Mouse (Mus musculus) stomach, embryonic 16.5 days (tissue): ENCODE results near the gene Prss12. TPM values are rescaled to one million over a fixed set of nuclear protein-coding genes. Genes with fewer than 3 reads are reported as not detected.

ENCODE experiments used
- ATAC-seq: fragments of 200-750 bp; cut with Nextera tagmentation; 2 replicates; pipeline ENCODE4 v1.8.0; 2017; ENCODE audit warnings: moderate number of reproducible peaks, moderate TSS enrichment; ENCODE audit not compliant: insufficient read depth, low FRiP score
- H3K27ac ChIP-seq: fragments of 300-500 bp; sonication (generic); 2 replicates; pipeline ENCODE4 v1.5.1; 2014; ENCODE audit warnings: low read length
- H3K27me3 ChIP-seq: fragments of 300-500 bp; sonication (generic); 2 replicates; pipeline ENCODE4 v1.6.1; 2014; ENCODE audit warnings: low read length, control low read depth, mixed read lengths; ENCODE audit not compliant: control insufficient read depth, insufficient read depth
- H3K36me3 ChIP-seq: fragments of 300-500 bp; sonication (generic); 2 replicates; pipeline ENCODE4 v1.6.1; 2014; ENCODE audit warnings: low read length; ENCODE audit not compliant: control insufficient read depth, insufficient read depth
- H3K4me1 ChIP-seq: fragments of 300-500 bp; sonication (generic); 2 replicates; pipeline ENCODE4 v1.6.1; 2014; ENCODE audit warnings: low read length, control low read depth, mixed read lengths; ENCODE audit not compliant: control insufficient read depth, insufficient read depth
- H3K4me2 ChIP-seq: fragments of 300-500 bp; sonication (generic); 2 replicates; pipeline ENCODE4 v1.6.1; 2014; ENCODE audit warnings: low read depth, low read length, mixed read lengths
- H3K4me3 ChIP-seq: fragments of 300-500 bp; sonication (generic); replicated peaks from 2 replicates; pipeline ENCODE4 v1.5.1; 2014; ENCODE audit warnings: mild to moderate bottlenecking, low read length
- H3K9ac ChIP-seq: fragments of 300-500 bp; sonication (generic); 2 replicates; pipeline ENCODE4 v1.6.1; 2014; ENCODE audit warnings: low read length
- H3K9me3 ChIP-seq: fragments of 300-500 bp; sonication (generic); replicated peaks from 2 replicates; pipeline ENCODE4 v1.6.1; 2016; ENCODE audit warnings: low read length, control low read depth; ENCODE audit not compliant: control insufficient read depth
- WGBS: fragments of 180-500 bp; shearing (Covaris S2); extraction: QIAGEN DNeasy Blood & Tissue Kit; methylation state at CpG from one replicate; pipeline ENCODE4 v1.1.7; 2014; 5-methylcytosine and 5-hydroxymethylcytosine counted together
- polyA plus RNA-seq: library from polyadenylated mRNA; unstranded; fragments of >200 nt; fragmentation: Nextera tagmentation; extraction: Ambion mirVana; gene quantifications from 2 replicates; pipeline ENCODE4 v1.2.1, GENCODE M21; 2015

Gene Prss12
- polyA plus RNA-seq, 1 experiment from 2014 or later, result 3.3 TPM

GRCm38 (mm10) chr3:123431951-123432674, 14.6 kb upstream of the Prss12 start:
- no peaks in the 10 kb centered on the region for H3K9me3 ChIP-seq
- H3K36me3 ChIP-seq, result no peaks in the 10 kb centered on the region
- no peaks in the 10 kb centered on the region for H3K4me1 ChIP-seq
- H3K4me3 ChIP-seq, result no peak overlapping the region
- H3K4me2 ChIP-seq, result no peak overlapping the region
- 54% methylated on average over 5 of the region's 5 CpGs for WGBS
- no peaks in the 10 kb centered on the region for H3K27me3 ChIP-seq
- no peak overlapping the region for H3K27ac ChIP-seq
- H3K9ac ChIP-seq, result no peak overlapping the region
- ATAC-seq, result no peak

GRCm38 (mm10) chr3:123433362-123433761, 13.4 kb upstream of the Prss12 start:
- Histone ChIP-seq H3K4me3 (no peak overlapping the region), H3K9ac (no peak overlapping the region), H3K4me2 (no peak overlapping the region), H3K27me3 (no peaks in the 10 kb centered on the region), H3K27ac (no peak overlapping the region), H3K4me1 (no peaks in the 10 kb centered on the region), H3K9me3 (no peaks in the 10 kb centered on the region), H3K36me3 (no peaks in the 10 kb centered on the region)
- no peak for ATAC-seq
- WGBS, result 67% methylated on average over 3 of the region's 3 CpGs

GRCm38 (mm10) chr3:123437608-123438007, 9.1 kb upstream of the Prss12 start:
- Histone ChIP-seq H3K4me1 (no peaks in the 10 kb centered on the region), H3K27me3 (no peaks in the 10 kb centered on the region), H3K9ac (no peak overlapping the region), H3K36me3 (no peaks in the 10 kb centered on the region), H3K27ac (no peak overlapping the region), H3K9me3 (no peaks in the 10 kb centered on the region), H3K4me3 (no peak overlapping the region), H3K4me2 (no peak overlapping the region)
- WGBS, result 77% methylated on average over 1 of the region's 1 CpGs
- ATAC-seq, result no peak

- 82% methylated on average over 7 of the region's 7 CpGs for WGBS
- Histone ChIP-seq H3K36me3 (no peaks in the 10 kb centered on the region), H3K4me2 (no peak overlapping the region), H3K27ac (no peak overlapping the region), H3K9me3 (no peaks in the 10 kb centered on the region), H3K4me1 (no peaks in the 10 kb centered on the region), H3K9ac (no peak overlapping the region), H3K27me3 (no peaks in the 10 kb centered on the region; the same call in 1 of the 2 replicates), H3K4me3 (no peak overlapping the region)
- no peak for ATAC-seq
These were observed 6.2 kb upstream of the Prss12 start for GRCm38 (mm10) chr3:123440490-123440889.

DNA sequence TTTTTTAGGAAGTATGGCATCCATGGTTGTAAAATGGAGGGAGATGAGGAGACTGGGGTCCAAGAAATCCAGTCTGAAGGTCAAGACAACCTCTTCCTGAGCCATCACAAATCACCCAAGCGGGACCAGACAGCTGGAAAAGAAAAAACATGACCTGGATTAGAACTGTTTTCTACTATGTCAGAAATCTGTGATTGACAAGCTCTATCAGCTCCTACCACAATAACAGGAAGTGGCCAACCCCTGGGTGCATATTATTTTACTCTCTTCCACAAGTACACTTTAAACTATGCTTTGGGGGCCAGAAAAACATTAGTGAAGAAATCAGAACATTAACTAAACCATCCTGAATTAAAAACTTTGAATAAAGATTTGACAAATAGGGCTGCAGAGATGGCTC, 2.2 kb upstream of the Prss12 start:
- H3K9me3 ChIP-seq, result no peaks in the 10 kb centered on the region
- no peak overlapping the region for H3K4me2 ChIP-seq
- H3K27me3 ChIP-seq, result peaks cover 15% of the 10 kb centered on the region; the same call in 1 of the 2 replicates
- peaks cover 8% of the 10 kb centered on the region for H3K4me1 ChIP-seq
- H3K9ac ChIP-seq, result no peak overlapping the region
- WGBS, result 79% methylated on average over 1 of the region's 1 CpGs
- no peak for ATAC-seq
- H3K27ac ChIP-seq, result no peak overlapping the region
- no peak overlapping the region for H3K4me3 ChIP-seq
- H3K36me3 ChIP-seq, result no peaks in the 10 kb centered on the region

- Histone ChIP-seq H3K36me3 (no peaks in the 10 kb centered on the region), H3K4me2 (peak overlapping the region; percentile 100), H3K4me3 (peak overlapping the region; percentile 72), H3K4me1 (peaks cover 8% of the 10 kb centered on the region), H3K27me3 (peaks cover 15% of the 10 kb centered on the region; the same call in 1 of the 2 replicates), H3K27ac (no peak overlapping the region), H3K9me3 (no peaks in the 10 kb centered on the region), H3K9ac (peak overlapping the region; percentile 78)
- WGBS, result 7% methylated on average over 13 of the region's 13 CpGs
- 0 out of 2 replicates have a peak, but pooled peaks have one; percentile 7 for ATAC-seq
These were observed 886 bp downstream of the Prss12 start for GRCm38 (mm10) chr3:123447538-123448059.

DNA sequence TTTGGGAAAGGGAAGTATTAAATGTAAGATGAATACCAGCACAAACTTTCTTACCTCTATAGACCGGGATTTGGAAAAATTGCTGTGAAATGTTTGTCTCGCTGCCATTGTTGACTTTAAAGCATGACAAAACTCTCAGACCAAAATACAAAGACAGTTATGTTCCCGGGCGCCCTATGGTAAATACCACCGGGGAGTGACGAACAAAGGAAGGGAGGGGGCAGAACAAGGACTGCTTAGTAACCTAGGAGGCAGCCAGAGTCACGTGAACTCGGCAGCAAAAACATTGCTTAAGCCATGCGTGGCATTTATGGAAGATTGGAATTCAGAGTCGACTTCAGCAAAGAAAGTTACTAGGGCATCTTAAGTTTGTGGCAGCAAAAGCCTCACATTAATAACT, 1.4 kb downstream of the Prss12 start:
- H3K27ac ChIP-seq, result no peak overlapping the region
- H3K4me1 ChIP-seq, result peaks cover 8% of the 10 kb centered on the region
- H3K4me2 ChIP-seq, result peak overlapping the region; percentile 100
- no peak overlapping the region for H3K9ac ChIP-seq
- ATAC-seq, result no peak
- no peaks in the 10 kb centered on the region for H3K9me3 ChIP-seq
- no peaks in the 10 kb centered on the region for H3K36me3 ChIP-seq
- WGBS, result 6% methylated on average over 10 of the region's 10 CpGs
- peaks cover 15% of the 10 kb centered on the region; the same call in 1 of the 2 replicates for H3K27me3 ChIP-seq
- peak overlapping the region; percentile 72 for H3K4me3 ChIP-seq

GRCm38 (mm10) chr3:123450107-123450506, 3.4 kb downstream of the Prss12 start:
- peaks cover 15% of the 10 kb centered on the region; the same call in 1 of the 2 replicates for H3K27me3 ChIP-seq
- ATAC-seq, result no peak

GRCm38 (mm10) chr3:123452904-123453303, 6.2 kb downstream of the Prss12 start:
- Histone ChIP-seq H3K27me3 (no peaks in the 10 kb centered on the region), H3K4me1 (0 out of 2 replicates have a peak, but pooled peaks cover 2% of the 10 kb centered on the region), H3K9me3 (no peaks in the 10 kb centered on the region), H3K4me2 (no peak overlapping the region), H3K36me3 (no peaks in the 10 kb centered on the region), H3K27ac (no peak overlapping the region), H3K9ac (no peak overlapping the region), H3K4me3 (no peak overlapping the region)
- WGBS, result 60% methylated on average over 6 of the region's 6 CpGs
- ATAC-seq, result no peak

More at GRCm38 (mm10) chr3:123450107-123450506, 3.4 kb downstream of the Prss12 start:
- WGBS, result 73% methylated on average over 6 of the region's 6 CpGs
- peaks cover 8% of the 10 kb centered on the region for H3K4me1 ChIP-seq
- H3K9ac ChIP-seq, result no peak overlapping the region
- H3K4me3 ChIP-seq, result no peak overlapping the region
- no peak overlapping the region for H3K27ac ChIP-seq
- no peaks in the 10 kb centered on the region for H3K9me3 ChIP-seq
- H3K4me2 ChIP-seq, result no peak overlapping the region
- no peaks in the 10 kb centered on the region for H3K36me3 ChIP-seq
